Mouse (Mus musculus): Measurements from ENCODE around the gene 4931406P16Rik.
"Not testable (repeated sequence)": the region's sequence is repeated elsewhere in the genome, so short reads cannot be mapped to it uniquely, and the experiment has no call there.

4931406P16Rik gene

DNA sequence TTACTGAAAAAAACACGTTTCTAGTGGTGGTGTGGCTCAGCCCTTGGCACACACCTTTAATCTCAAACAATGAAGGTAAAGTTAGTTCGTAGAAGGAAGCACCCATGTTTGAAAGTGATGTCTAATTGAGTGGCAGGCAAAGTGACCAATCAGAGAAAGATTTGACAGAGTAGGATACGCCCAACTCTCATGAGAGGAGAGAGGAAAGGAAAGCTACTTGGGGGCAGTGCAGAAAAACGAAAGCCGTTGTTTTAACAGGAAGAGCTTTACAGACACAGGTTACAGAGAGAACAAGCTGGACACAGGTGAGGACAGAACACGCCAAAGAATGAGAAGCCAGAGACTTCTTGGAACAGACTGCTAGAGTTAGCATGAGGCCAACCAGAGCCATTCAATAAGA is 107.0 kb downstream of the 4931406P16Rik start:
- no peak for DNase-seq

DNA sequence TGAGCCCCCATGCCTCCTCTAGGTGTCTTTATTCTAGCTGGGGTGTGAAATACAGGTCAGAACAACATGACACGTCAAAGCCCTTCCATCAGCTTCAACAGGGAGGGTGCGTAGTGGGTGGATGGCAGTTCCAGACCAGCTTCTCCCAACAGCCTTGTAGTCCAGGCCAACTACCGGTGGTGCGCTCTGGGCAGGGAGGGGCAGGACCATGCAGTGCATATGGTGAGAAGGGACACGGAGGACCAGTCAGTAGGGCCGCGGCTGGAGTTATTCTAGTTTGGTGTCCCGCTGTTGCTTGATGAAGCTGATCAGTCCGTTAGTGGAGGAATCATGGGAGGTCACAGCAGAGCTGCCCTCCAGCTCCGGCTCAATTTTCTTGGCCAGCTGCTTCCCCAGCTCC is 111.2 kb downstream of the 4931406P16Rik start:
- DNase-seq = not testable (repeated sequence)

DNA sequence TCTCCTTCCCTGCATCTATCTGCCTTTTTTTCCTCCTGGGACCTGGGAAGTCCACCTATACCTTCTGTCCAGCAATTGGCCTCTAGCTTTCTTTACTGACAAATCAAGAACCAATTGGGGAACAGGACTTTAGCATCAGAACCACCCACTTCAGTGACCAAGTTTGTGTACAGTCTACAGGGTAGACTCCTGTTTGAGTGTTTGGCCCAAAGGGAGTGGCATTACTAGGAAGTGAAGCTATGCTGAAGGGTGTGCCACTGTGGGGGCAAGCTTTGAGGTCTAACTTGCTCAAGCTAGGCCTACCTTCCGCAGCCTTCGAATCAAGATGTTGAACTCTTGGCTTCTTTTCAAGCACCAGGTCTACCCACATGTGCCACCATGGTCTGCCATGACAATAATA is 112.5 kb downstream of the 4931406P16Rik start:
- no peak for DNase-seq

DNA sequence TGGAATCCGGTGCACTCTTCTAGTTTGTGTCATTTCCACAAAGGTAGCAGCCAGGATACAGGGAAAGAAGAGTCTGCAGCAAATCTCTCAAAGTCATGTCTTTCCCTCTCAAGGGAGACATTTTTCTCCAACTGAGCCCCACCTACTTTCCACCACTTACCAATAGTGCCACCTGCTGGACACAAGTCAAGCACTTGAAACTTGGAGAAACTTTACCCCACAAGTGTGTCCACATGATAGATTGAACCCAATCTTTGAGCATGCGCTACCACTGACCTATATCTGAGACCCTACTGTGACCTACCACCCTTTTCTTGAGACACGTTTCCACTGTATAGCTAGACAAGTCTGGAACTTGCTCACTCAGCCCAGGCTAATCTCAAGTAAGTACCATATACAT is 115.0 kb downstream of the 4931406P16Rik start:
- DNase-seq = peak; percentile 62

DNA sequence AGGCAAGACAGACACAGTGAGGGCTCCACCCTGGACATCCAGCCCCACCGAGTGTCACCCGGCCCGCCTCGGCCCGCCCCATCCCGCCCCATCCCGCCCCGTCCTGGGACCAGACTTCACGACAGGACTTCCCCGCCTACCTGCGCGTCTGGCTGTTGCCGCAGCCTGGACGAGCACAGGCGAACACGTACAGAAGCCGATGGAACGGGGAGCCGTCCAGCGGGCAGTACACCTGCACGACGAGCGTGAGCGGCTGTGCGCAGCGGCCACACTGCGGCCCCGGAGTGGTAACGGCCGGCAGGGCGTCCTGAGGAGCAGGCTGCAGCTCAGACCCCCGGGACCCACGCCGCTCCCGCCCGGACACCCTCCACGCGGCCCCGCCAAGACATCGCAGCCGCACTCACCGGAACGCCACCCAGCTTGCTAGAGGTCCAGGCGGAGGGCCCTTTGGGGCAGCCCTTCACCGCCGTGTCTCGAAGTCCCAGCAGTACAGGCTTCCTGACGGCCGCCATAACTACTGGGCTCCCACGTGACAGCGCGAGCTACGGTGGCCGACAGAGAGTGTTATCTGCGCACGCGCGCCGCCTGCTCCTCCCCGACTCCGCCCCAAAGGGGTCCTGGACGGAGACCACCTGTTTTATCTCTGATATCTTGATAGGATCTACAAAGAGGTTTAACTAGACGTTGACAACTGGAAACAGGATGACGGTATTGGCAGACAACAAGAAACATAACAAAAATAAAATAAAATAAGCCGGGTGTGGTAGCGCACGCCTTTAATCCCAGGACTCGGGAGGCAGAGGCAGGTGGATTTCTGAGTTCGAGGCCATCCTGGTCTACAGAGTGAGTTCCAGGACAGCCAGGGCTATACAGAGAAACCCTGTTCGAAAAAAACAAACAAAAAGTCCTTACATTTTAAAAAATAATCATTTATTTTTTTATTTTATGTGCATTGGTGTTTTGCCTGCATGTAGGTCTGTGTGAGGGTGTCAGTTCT is 116.9 kb downstream of the 4931406P16Rik start, which contains the start of gene Pdcd2l:
TSS of gene Pdcd2l (minus strand) at position 530 of the 997 bp plus-strand sequence.
- peak; percentile 95 for DNase-seq

DNA sequence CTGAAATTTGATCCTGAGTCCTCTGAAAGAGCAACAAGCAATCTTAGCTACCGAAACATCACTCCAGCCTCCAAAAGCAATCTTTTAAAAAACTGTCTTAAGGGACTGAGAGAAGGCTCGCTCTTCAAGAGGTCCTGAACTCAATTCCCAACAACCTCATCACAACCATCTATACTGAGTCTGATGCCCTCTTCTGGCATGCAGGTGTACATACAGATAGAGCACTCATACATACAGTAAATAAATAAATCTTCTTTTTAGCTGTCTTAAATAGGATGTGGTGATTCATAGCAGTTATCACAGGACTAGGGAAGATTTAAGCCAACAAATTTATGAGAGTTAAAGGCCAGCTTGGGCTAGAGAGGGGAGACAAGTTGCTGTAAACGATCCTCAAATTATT is 117.7 kb downstream of the 4931406P16Rik start:
- DNase-seq = peak; percentile 20

DNA sequence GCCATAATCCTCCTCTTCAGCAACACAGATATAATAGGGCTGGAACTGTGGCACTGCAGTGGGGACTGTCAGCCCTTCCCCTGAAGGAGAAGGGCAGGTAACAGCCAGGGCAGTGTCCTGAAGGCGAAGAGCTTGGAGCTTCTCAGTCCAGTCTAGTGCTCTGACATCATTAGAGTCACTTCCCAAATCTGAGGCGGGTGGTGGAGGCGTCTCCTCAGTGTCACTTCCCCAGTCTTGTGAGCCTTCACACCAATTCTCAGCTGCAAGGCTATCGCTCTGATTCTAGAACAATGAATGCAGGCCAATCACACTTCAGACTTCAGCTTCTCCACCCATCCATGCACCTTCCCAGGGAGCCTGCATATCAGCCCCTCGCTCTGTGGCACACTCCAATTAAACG is 120.5 kb downstream of the 4931406P16Rik start:
- DNase-seq = no peak

DNA sequence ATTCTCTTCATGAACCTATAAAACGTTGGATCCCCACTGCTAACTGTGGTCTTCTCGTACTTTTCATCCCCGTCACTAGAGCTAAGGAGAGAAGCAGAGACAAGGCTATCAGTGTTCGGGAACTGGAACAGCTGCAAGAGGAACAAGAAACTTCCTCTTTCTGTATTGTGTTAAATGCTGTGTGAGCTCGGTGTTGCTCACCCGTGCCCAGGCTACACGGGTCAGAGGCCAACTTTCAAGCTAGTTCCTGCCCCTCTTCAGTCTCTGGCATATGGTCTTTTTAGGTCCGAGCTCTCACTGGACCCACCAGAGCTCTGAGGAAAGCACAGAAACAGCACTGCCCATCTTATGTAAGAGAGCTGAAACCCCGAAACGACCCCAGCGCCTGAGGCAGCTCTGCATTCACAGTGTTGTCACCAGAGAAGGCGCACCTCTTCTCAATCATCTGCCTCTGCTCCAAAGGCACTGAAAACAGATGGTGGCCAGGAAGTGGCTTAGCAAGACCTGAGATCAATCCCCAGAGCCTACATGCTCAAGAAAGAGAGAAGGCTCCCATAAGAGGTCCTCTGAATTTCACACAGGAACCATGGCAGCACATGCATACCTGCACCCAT is 123.9 kb downstream of the 4931406P16Rik start:
- DNase-seq = no peak
